Mouse (Mus musculus) embryo, embryonic 11.5 days (tissue): ENCODE data around the gene Exoc3l.

ENCODE experiments used
- DNase-seq: peaks from one replicate; pipeline ENCODE4 v3.0.0-alpha.2; 2012; ENCODE audit warnings: low read depth, low spot score

The Exoc3l gene

GRCm38 (mm10) chr8:105295895-105296573 lies at the start of gene Exoc3l:
Gene Exoc3l, minus strand, starts transcription at chr8:105296101.
- DNase-seq: no peak

- DNase-seq: no peak
Observed at GRCm38 (mm10) chr8:105345061-105345975, 49.4 kb upstream of the Exoc3l start.

- no peak for DNase-seq
Observed at GRCm38 (mm10) chr8:105343791-105344574, 48.1 kb upstream of the Exoc3l start.

GRCm38 (mm10) chr8:105342768-105343167 lies 46.9 kb upstream of the Exoc3l start:
- no peak for DNase-seq

- no peak for DNase-seq
Observed at GRCm38 (mm10) chr8:105341399-105341798, 45.5 kb upstream of the Exoc3l start.

GRCm38 (mm10) chr8:105339886-105340635 lies 44.2 kb upstream of the Exoc3l start:
- no peak for DNase-seq

- DNase-seq: no peak
Observed at GRCm38 (mm10) chr8:105338992-105339391, 43.1 kb upstream of the Exoc3l start.

- DNase-seq: no peak
Observed at GRCm38 (mm10) chr8:105336373-105337130, 40.7 kb upstream of the Exoc3l start.

- DNase-seq: no peak
Observed at GRCm38 (mm10) chr8:105332523-105332922, 36.6 kb upstream of the Exoc3l start.

GRCm38 (mm10) chr8:105331931-105332330 lies 36.0 kb upstream of the Exoc3l start:
- DNase-seq: no peak

GRCm38 (mm10) chr8:105331469-105331868 lies 35.6 kb upstream of the Exoc3l start:
- DNase-seq: no peak

- no peak for DNase-seq
Observed at GRCm38 (mm10) chr8:105330325-105330724, 34.4 kb upstream of the Exoc3l start.

GRCm38 (mm10) chr8:105326968-105327367 lies 31.1 kb upstream of the Exoc3l start:
- no peak for DNase-seq

GRCm38 (mm10) chr8:105326141-105326672 lies 30.3 kb upstream of the Exoc3l start, which contains the start of the genes Lrrc29 and Tmem208:
Gene Lrrc29, minus strand, starts transcription at chr8:105326278.
Gene Tmem208, plus strand, starts transcription at chr8:105326354.
- DNase-seq: peak; percentile 93

- DNase-seq: no peak
Observed at GRCm38 (mm10) chr8:105325641-105326093, 29.8 kb upstream of the Exoc3l start.

- no peak for DNase-seq
Observed at GRCm38 (mm10) chr8:105323183-105323582, 27.3 kb upstream of the Exoc3l start.

- DNase-seq: no peak
Observed at GRCm38 (mm10) chr8:105318662-105319190, 22.8 kb upstream of the Exoc3l start.

GRCm38 (mm10) chr8:105317941-105318340 lies 22.0 kb upstream of the Exoc3l start:
- DNase-seq: no peak

- no peak for DNase-seq
Observed at GRCm38 (mm10) chr8:105315073-105315769, 19.3 kb upstream of the Exoc3l start.
